Mouse (Mus musculus): ENCODE measurements around the gene Sox5. TPM values are rescaled to one million over a fixed set of nuclear protein-coding genes. Genes with fewer than 3 reads are reported as not detected.

Gene Sox5
- polyA plus RNA-seq, 1 experiment: 0.85 TPM

DNA sequence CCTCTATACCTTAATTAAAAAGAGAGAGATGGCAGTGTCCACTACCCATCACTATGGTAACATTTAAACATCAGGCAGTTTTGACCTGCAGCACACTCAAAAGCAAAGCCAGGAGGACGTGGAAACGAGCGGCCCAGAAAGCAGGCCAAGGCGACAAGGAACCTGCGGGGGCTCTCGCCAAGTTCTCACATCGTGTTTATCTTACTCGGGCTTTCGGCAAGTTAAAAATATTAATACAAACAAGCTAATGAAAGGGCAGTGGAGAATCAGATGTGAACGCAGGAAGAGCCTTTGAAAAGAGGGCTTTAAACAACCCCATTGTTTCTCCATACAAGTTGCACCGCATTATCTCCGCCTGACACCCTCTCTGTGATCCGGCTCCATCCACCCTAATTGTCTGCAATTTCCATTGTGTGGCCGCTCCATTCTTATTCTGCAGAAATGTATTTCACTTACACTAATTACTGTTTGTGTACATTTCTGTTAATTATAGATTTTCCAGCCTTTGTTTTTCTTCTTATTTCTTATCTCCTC is 444.3 kb downstream of the Sox5 start:
- H3K4me1 ChIP-seq (ENCODE audit: control insufficient read depth, insufficient read depth, insufficient read length, low read length): peaks cover 3% of the 10 kb centered on the region; the same call in 1 of the 2 replicates
- H3K4me3 ChIP-seq (ENCODE audit: low read depth, low read length): no peak overlapping the region
- H3K27ac ChIP-seq (ENCODE audit: insufficient read depth, low read depth, low read length): no peak overlapping the region
- H3K27me3 ChIP-seq (ENCODE audit: control insufficient read depth, insufficient read depth, low read length): no peaks in the 10 kb centered on the region
- TF ChIP-seq CTCF (IDR thresholded peaks at IDR 0.05; ENCODE audit: extremely low read depth, insufficient read length, insufficient replicate concordance, low read depth, low read length) (no peak), POLR2A (IDR thresholded peaks at IDR 0.05; ENCODE audit: low read depth, low read length) (no peak)
- 70% methylated on average over 14 of the region's 14 CpGs for WGBS
- H3K36me3 ChIP-seq (ENCODE audit: control insufficient read depth, insufficient read depth, low read length): no peaks in the 10 kb centered on the region

DNA sequence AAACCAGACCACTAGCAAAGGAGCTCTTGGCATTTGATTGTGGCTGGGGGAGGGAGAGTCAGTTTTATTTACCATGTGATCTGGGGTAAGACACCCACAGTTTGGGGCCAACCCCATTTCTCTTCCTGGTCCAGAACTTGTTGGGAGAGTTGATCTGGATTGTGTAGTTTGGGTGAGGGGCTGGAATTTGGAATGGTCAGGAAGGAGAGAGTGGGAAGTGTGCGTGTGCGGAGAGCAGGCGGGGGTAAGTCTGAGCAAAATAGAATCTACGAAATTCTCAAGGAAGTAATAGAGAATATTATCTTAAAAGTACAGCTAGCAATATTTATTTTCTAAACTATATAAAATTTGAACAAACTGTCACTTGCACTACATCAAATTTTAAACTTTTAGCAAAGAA is 445.0 kb downstream of the Sox5 start:
- Histone ChIP-seq H3K27me3 (ENCODE audit: control insufficient read depth, insufficient read depth, low read length) (no peaks in the 10 kb centered on the region), H3K4me1 (ENCODE audit: control insufficient read depth, insufficient read depth, insufficient read length, low read length) (peaks cover 5% of the 10 kb centered on the region; the same call in 1 of the 2 replicates), H3K4me3 (ENCODE audit: low read depth, low read length) (no peak overlapping the region), H3K36me3 (ENCODE audit: control insufficient read depth, insufficient read depth, low read length) (no peaks in the 10 kb centered on the region), H3K27ac (ENCODE audit: insufficient read depth, low read depth, low read length) (no peak overlapping the region)
- WGBS: 91% methylated on average over 4 of the region's 4 CpGs
- TF ChIP-seq POLR2A (IDR thresholded peaks at IDR 0.05; ENCODE audit: low read depth, low read length) (no peak), CTCF (IDR thresholded peaks at IDR 0.05; ENCODE audit: extremely low read depth, insufficient read length, insufficient replicate concordance, low read depth, low read length) (no peak)

DNA sequence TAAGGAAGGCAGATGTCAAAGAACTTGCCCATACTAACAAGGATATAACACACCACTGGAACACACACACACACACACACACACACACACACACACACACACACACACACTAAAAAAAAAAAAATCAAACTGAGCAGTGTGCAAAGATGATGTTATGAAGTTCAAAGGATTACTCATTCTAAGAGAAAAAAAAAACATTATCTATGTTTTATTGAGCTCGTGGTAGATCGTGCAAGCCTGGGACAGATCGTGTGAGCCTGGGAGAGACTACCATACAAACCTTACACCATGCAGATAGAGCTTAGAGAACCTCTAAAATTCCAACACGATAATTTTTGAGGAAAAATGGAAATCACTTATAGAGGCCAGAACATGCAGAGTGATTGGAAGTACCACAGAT is 448.6 kb downstream of the Sox5 start:
- Histone ChIP-seq H3K36me3 (ENCODE audit: control insufficient read depth, insufficient read depth, low read length) (no peaks in the 10 kb centered on the region), H3K4me3 (ENCODE audit: low read depth, low read length) (no peak overlapping the region), H3K27ac (ENCODE audit: insufficient read depth, low read depth, low read length) (no peak overlapping the region), H3K27me3 (ENCODE audit: control insufficient read depth, insufficient read depth, low read length) (no peaks in the 10 kb centered on the region), H3K4me1 (ENCODE audit: control insufficient read depth, insufficient read depth, insufficient read length, low read length) (peaks cover 6% of the 10 kb centered on the region; the same call in 1 of the 2 replicates)
- no peak for TF ChIP-seq POLR2A (IDR thresholded peaks at IDR 0.05; ENCODE audit: low read depth, low read length)
- TF ChIP-seq CTCF (IDR thresholded peaks at IDR 0.05; ENCODE audit: extremely low read depth, insufficient read length, insufficient replicate concordance, low read depth, low read length): no peak
- WGBS: 44% methylated on average over 4 of the region's 4 CpGs

DNA sequence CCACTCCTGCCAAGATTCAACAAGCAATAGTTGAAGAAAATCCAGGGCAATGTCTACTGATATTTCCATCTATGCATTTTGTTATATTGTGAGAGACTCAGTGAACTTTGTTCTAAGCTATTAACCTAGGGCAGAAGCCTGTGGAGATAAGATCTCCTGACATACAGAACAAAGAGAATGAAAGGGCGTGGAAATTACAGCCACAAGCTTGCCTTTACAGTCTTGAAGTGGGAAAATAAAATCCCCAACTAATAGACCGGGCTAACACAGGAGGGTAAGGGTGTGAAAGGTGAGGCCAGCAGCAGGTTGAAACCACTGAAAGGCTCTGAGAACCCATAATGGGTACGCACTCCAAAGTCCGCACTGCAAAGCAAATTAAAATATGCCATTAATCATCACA is 449.8 kb downstream of the Sox5 start:
- H3K27me3 ChIP-seq (ENCODE audit: control insufficient read depth, insufficient read depth, low read length): no peaks in the 10 kb centered on the region
- H3K27ac ChIP-seq (ENCODE audit: insufficient read depth, low read depth, low read length): peak overlapping the region; percentile 58; the same call in 1 of the 2 replicates
- no peaks in the 10 kb centered on the region for H3K36me3 ChIP-seq (ENCODE audit: control insufficient read depth, insufficient read depth, low read length)
- no peak overlapping the region for H3K4me3 ChIP-seq (ENCODE audit: low read depth, low read length)
- WGBS: 34% methylated on average over 4 of the region's 4 CpGs
- TF ChIP-seq POLR2A (IDR thresholded peaks at IDR 0.05; ENCODE audit: low read depth, low read length) (no peak), CTCF (IDR thresholded peaks at IDR 0.05; ENCODE audit: extremely low read depth, insufficient read length, insufficient replicate concordance, low read depth, low read length) (no peak)
- H3K4me1 ChIP-seq (ENCODE audit: control insufficient read depth, insufficient read depth, insufficient read length, low read length): peaks cover 6% of the 10 kb centered on the region; the same call in 1 of the 2 replicates

DNA sequence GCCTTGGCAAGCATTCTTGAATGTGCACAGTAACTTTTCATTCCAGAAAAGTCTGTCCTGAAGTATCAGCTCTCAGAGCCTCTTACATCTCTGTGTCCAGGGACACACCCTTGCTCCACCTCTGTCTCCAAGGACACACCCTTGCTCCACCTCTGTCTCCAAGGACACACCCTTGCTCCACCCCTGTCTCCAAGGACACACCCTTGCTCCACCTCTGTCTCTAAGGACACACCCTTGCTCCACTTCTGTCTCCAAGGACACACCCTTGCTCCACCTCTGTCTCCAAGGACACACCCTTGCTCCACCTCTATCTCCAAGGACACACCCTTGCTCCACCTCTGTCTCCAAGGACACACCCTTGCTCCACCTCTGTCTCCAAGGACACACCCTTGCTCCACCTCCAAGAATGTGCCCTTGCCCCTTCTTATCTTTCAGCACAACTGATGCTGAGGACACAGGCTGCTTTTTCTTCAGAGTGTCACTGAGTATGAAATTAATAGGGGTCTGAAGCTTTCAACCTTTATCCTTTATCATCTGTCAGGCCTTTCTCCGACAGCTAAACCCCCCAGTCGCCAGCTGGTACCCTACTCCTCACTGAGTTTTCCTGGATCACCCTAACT is 452.4 kb downstream of the Sox5 start:
- Histone ChIP-seq H3K27ac (ENCODE audit: insufficient read depth, low read depth, low read length) (no peak overlapping the region), H3K4me1 (ENCODE audit: control insufficient read depth, insufficient read depth, insufficient read length, low read length) (peaks cover 6% of the 10 kb centered on the region; the same call in 1 of the 2 replicates), H3K27me3 (ENCODE audit: control insufficient read depth, insufficient read depth, low read length) (no peaks in the 10 kb centered on the region), H3K4me3 (ENCODE audit: low read depth, low read length) (no peak overlapping the region), H3K36me3 (ENCODE audit: control insufficient read depth, insufficient read depth, low read length) (no peaks in the 10 kb centered on the region)
- TF ChIP-seq POLR2A (IDR thresholded peaks at IDR 0.05; ENCODE audit: low read depth, low read length): no peak
- no peak for TF ChIP-seq CTCF (IDR thresholded peaks at IDR 0.05; ENCODE audit: extremely low read depth, insufficient read length, insufficient replicate concordance, low read depth, low read length)
- 91% methylated on average over 2 of the region's 2 CpGs for WGBS

DNA sequence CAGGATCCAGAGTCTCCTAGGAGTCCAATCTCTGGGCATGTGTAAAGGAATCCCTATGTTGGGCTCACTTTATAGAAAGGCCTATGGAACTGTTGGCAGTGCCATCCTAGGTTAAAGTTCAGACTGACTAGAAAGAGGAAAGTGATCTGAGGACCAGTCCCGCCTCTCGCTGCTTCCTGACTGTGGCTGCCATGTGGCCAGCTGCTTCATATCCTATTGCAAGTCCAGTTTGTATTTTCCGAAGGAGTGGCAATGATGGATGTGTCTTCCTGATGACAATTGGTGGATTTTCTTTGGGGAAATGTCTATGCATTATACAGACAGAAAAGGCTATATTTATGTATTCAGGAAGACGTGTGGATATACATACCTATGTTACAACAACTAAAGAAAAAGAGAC is 453.0 kb downstream of the Sox5 start:
- peaks cover 6% of the 10 kb centered on the region; the same call in 1 of the 2 replicates for H3K4me1 ChIP-seq (ENCODE audit: control insufficient read depth, insufficient read depth, insufficient read length, low read length)
- WGBS: 84% methylated on average over 4 of the region's 4 CpGs
- no peaks in the 10 kb centered on the region for H3K27me3 ChIP-seq (ENCODE audit: control insufficient read depth, insufficient read depth, low read length)
- H3K36me3 ChIP-seq (ENCODE audit: control insufficient read depth, insufficient read depth, low read length): no peaks in the 10 kb centered on the region
- H3K27ac ChIP-seq (ENCODE audit: insufficient read depth, low read depth, low read length): no peak overlapping the region
- no peak overlapping the region for H3K4me3 ChIP-seq (ENCODE audit: low read depth, low read length)
- TF ChIP-seq POLR2A (IDR thresholded peaks at IDR 0.05; ENCODE audit: low read depth, low read length): no peak
- TF ChIP-seq CTCF (IDR thresholded peaks at IDR 0.05; ENCODE audit: extremely low read depth, insufficient read length, insufficient replicate concordance, low read depth, low read length): no peak

DNA sequence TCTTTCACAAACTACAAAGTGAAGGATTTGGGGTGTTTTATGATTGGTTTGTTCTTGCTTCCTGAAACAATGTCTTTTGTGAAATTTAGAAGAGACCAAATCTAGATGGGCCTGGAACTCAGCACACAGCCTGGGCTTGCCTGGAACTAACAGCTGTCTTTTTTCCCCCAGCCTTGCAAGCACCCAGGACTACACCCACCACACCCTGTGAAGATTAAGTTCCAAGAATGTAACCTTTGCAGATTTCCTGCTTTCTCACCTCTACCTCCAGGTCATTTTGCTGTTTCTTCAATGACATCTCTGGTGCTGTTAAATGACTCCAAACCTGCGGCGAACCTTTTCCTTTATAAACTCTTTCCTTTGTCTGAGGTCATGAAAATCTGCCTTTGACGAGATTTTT is 455.0 kb downstream of the Sox5 start:
- TF ChIP-seq CTCF (IDR thresholded peaks at IDR 0.05; ENCODE audit: extremely low read depth, insufficient read length, insufficient replicate concordance, low read depth, low read length): no peak
- TF ChIP-seq POLR2A (IDR thresholded peaks at IDR 0.05; ENCODE audit: low read depth, low read length): no peak
- Histone ChIP-seq H3K4me1 (ENCODE audit: control insufficient read depth, insufficient read depth, insufficient read length, low read length) (peaks cover 1% of the 10 kb centered on the region; the same call in 1 of the 2 replicates), H3K27ac (ENCODE audit: insufficient read depth, low read depth, low read length) (no peak overlapping the region), H3K4me3 (ENCODE audit: low read depth, low read length) (no peak overlapping the region), H3K27me3 (ENCODE audit: control insufficient read depth, insufficient read depth, low read length) (no peaks in the 10 kb centered on the region), H3K36me3 (ENCODE audit: control insufficient read depth, insufficient read depth, low read length) (no peaks in the 10 kb centered on the region)
- WGBS: 84% methylated on average over 3 of the region's 3 CpGs

All from small intestine, adult 2 months (tissue).